Mouse (Mus musculus) liver, embryonic 16.5 days (tissue): Measurements from ENCODE around the gene Gm37240. TPM values are rescaled to one million over a fixed set of nuclear protein-coding genes. Genes with fewer than 3 reads are reported as not detected.

ENCODE experiments used
- ATAC-seq: fragments of 200-750 bp; cut with Nextera tagmentation; 2 replicates; pipeline ENCODE4 v1.8.0; 2017; ENCODE audit warnings: low read depth, mild to moderate bottlenecking, moderate number of reproducible peaks, moderate library complexity
- H3K27ac ChIP-seq: fragments of 300-500 bp; sonication (generic); 2 replicates; pipeline ENCODE4 v1.5.1; 2014; ENCODE audit warnings: mild to moderate bottlenecking, low read length
- H3K27me3 ChIP-seq: fragments of 300-500 bp; sonication (generic); 2 replicates; pipeline ENCODE4 v1.6.1; 2014; ENCODE audit warnings: low read depth, low read length, mixed read lengths; ENCODE audit not compliant: control insufficient read depth, insufficient read depth
- H3K36me3 ChIP-seq: fragments of 300-500 bp; sonication (generic); 2 replicates; pipeline ENCODE4 v1.6.1; 2014; ENCODE audit warnings: mild to moderate bottlenecking; ENCODE audit not compliant: control insufficient read depth, insufficient read depth
- H3K4me1 ChIP-seq: fragments of 300-500 bp; sonication (generic); 2 replicates; pipeline ENCODE4 v1.6.1; 2014; ENCODE audit warnings: low read depth, low read length, mixed read lengths; ENCODE audit not compliant: control insufficient read depth
- H3K4me2 ChIP-seq: fragments of 300-500 bp; sonication (generic); 2 replicates; pipeline ENCODE4 v1.6.1; 2014; ENCODE audit warnings: low read depth, low read length, mixed read lengths
- H3K4me3 ChIP-seq: fragments of 300-500 bp; sonication (generic); 2 replicates; pipeline ENCODE4 v1.5.1; 2014; ENCODE audit warnings: low read depth, mild to moderate bottlenecking, low read length
- H3K9ac ChIP-seq: fragments of 300-500 bp; sonication (generic); 2 replicates; pipeline ENCODE4 v1.6.1; 2014; ENCODE audit warnings: low read depth, low read length
- H3K9me3 ChIP-seq: fragments of 300-500 bp; sonication (generic); replicated peaks from 2 replicates; pipeline ENCODE4 v1.6.1; 2016; ENCODE audit warnings: low read length; ENCODE audit not compliant: control insufficient read depth
- WGBS: fragments of 180-500 bp; shearing (Covaris S2); extraction: QIAGEN DNeasy Blood & Tissue Kit; methylation state at CpG from one replicate; pipeline ENCODE4 v1.1.7; 2014; ENCODE audit not compliant: insufficient replicate concordance; 5-methylcytosine and 5-hydroxymethylcytosine counted together
- polyA plus RNA-seq: library from polyadenylated mRNA; unstranded; fragments of >200 nt; fragmentation: Nextera tagmentation; extraction: Ambion mirVana; gene quantifications from 2 replicates; pipeline ENCODE4 v1.2.1, GENCODE M21; 2015

Gene Gm37240
- polyA plus RNA-seq, 1 experiment from 2014 or later = 0.65 TPM

DNA sequence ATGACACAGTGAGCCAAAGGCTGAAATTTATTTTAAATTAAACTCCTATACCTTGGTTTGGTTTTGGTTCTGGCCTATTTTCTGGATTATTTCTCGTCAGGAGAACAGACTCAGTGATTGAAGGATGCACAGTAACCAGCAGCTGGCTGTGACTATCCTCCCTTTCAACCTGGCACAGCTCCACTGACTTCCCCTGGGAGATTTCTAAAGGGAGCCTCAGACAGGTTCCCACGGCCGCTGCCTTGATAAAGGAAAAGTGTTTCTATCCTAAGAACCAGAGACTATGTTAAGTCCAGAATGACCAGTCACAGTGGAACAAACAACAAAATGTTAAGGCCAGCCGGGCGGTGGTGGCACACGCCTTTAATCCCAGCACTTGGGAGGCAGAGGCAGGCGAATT is 106.4 kb downstream of the Gm37240 start:
- Histone ChIP-seq H3K36me3 (no peaks in the 10 kb centered on the region), H3K27ac (no peak overlapping the region), H3K4me1 (no peaks in the 10 kb centered on the region), H3K27me3 (no peaks in the 10 kb centered on the region), H3K9me3 (no peaks in the 10 kb centered on the region), H3K9ac (no peak overlapping the region), H3K4me2 (no peak overlapping the region), H3K4me3 (no peak overlapping the region)
- WGBS = 74% methylated on average over 7 of the region's 7 CpGs
- no peak for ATAC-seq

DNA sequence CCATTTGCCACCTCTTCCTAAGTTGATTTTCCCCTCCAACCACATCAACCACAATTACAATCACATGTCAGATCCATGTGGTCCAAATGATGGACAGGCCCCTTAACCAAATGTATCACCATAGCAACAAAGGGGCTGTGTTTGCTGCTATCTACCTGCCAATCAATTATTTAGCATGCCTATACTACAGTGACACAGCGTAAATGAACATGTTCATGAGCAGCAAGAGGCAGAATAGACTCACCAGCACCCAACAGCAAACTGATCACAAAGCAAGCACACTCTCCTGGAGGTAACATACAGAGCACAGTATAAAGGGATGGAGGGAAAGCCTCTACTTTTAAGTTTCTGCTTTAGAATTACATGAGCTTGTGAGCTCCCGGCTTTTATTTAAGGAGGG is 107.0 kb downstream of the Gm37240 start:
- Histone ChIP-seq H3K4me2 (no peak overlapping the region), H3K9me3 (no peaks in the 10 kb centered on the region), H3K36me3 (no peaks in the 10 kb centered on the region), H3K4me1 (no peaks in the 10 kb centered on the region), H3K4me3 (no peak overlapping the region), H3K9ac (no peak overlapping the region), H3K27ac (no peak overlapping the region), H3K27me3 (no peaks in the 10 kb centered on the region)
- WGBS = 67% methylated on average over 2 of the region's 2 CpGs
- ATAC-seq = no peak

GRCm38 (mm10) chr3:85777841-85778240 is 109.5 kb downstream of the Gm37240 start:
- H3K27me3 ChIP-seq = no peaks in the 10 kb centered on the region
- H3K9ac ChIP-seq = no peak overlapping the region
- no peak overlapping the region for H3K27ac ChIP-seq
- ATAC-seq = no peak
- H3K4me1 ChIP-seq = no peaks in the 10 kb centered on the region
- no peaks in the 10 kb centered on the region for H3K36me3 ChIP-seq
- H3K9me3 ChIP-seq = no peaks in the 10 kb centered on the region
- WGBS = 53% methylated on average over 2 of the region's 2 CpGs
- H3K4me2 ChIP-seq = no peak overlapping the region
- no peak overlapping the region for H3K4me3 ChIP-seq

GRCm38 (mm10) chr3:85777356-85777755 is 110.0 kb downstream of the Gm37240 start:
- Histone ChIP-seq H3K4me3 (no peak overlapping the region), H3K27me3 (no peaks in the 10 kb centered on the region), H3K4me2 (no peak overlapping the region), H3K4me1 (no peaks in the 10 kb centered on the region), H3K9ac (no peak overlapping the region), H3K9me3 (no peaks in the 10 kb centered on the region), H3K27ac (no peak overlapping the region), H3K36me3 (no peaks in the 10 kb centered on the region)
- no peak for ATAC-seq
- 75% methylated on average over 4 of the region's 4 CpGs for WGBS

GRCm38 (mm10) chr3:85776707-85777106 is 110.6 kb downstream of the Gm37240 start:
- H3K27ac ChIP-seq = no peak overlapping the region
- ATAC-seq = no peak
- no peak overlapping the region for H3K4me3 ChIP-seq
- no peaks in the 10 kb centered on the region for H3K9me3 ChIP-seq
- no peaks in the 10 kb centered on the region for H3K4me1 ChIP-seq
- H3K36me3 ChIP-seq = no peaks in the 10 kb centered on the region
- H3K4me2 ChIP-seq = no peak overlapping the region
- no peak overlapping the region for H3K9ac ChIP-seq
- WGBS = 72% methylated on average over 10 of the region's 10 CpGs
- no peaks in the 10 kb centered on the region for H3K27me3 ChIP-seq

DNA sequence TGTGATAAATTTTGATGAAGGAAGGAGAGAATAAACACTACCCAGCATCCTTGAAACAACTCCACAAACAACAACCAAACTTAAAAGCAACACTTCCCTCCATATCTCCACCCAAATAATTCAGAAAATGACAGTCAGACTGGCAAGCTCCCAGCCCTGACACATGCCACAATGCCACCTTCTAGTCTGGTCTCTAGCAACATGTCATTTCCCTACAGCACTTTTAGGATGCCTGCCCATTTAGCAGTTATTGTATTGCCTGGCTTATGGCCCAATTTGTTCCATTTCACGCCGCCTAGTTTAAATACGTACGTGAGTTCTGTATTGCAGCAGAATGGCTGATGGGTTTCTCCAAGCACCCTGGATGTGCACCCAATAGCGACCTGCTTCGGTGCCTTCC is 111.2 kb downstream of the Gm37240 start:
- no peak overlapping the region for H3K9ac ChIP-seq
- no peak overlapping the region for H3K27ac ChIP-seq
- H3K4me3 ChIP-seq = no peak overlapping the region
- H3K9me3 ChIP-seq = no peaks in the 10 kb centered on the region
- H3K36me3 ChIP-seq = no peaks in the 10 kb centered on the region
- WGBS = 68% methylated on average over 6 of the region's 6 CpGs
- no peak for ATAC-seq
- no peaks in the 10 kb centered on the region for H3K4me1 ChIP-seq
- no peaks in the 10 kb centered on the region for H3K27me3 ChIP-seq
- no peak overlapping the region for H3K4me2 ChIP-seq

DNA sequence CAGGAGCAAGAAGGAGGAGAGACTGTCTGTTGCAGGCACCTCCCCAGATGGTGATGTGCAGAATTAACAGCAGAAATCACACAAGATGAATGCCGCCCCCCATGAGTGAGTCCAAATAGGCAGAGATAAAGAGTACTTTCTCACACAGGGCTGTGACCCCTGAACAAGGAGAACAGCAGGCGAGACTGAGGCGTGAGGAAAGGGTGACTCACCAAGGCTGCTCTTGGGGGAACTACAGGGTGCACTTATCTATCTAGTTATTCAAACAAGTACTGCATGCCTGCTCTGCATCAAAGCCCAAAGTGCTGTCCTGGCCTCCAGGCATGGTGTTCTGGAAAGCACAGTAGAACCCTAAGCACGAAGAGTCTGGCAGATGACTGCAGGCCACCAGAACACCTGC is 113.4 kb downstream of the Gm37240 start:
- H3K36me3 ChIP-seq = no peaks in the 10 kb centered on the region
- H3K27me3 ChIP-seq = no peaks in the 10 kb centered on the region
- H3K9me3 ChIP-seq = no peaks in the 10 kb centered on the region
- no peak overlapping the region for H3K9ac ChIP-seq
- no peaks in the 10 kb centered on the region for H3K4me1 ChIP-seq
- no peak for ATAC-seq
- WGBS = 53% methylated on average over 4 of the region's 4 CpGs
- no peak overlapping the region for H3K4me3 ChIP-seq
- no peak overlapping the region for H3K4me2 ChIP-seq
- no peak overlapping the region for H3K27ac ChIP-seq

- Histone ChIP-seq H3K27me3 (no peaks in the 10 kb centered on the region), H3K4me2 (no peak overlapping the region), H3K9me3 (no peaks in the 10 kb centered on the region), H3K36me3 (no peaks in the 10 kb centered on the region), H3K9ac (no peak overlapping the region), H3K4me1 (no peaks in the 10 kb centered on the region), H3K27ac (no peak overlapping the region), H3K4me3 (no peak overlapping the region)
- no peak for ATAC-seq
- 38% methylated on average over 3 of the region's 3 CpGs for WGBS
Measured at GRCm38 (mm10) chr3:85773425-85773824, 113.9 kb downstream of the Gm37240 start.

DNA sequence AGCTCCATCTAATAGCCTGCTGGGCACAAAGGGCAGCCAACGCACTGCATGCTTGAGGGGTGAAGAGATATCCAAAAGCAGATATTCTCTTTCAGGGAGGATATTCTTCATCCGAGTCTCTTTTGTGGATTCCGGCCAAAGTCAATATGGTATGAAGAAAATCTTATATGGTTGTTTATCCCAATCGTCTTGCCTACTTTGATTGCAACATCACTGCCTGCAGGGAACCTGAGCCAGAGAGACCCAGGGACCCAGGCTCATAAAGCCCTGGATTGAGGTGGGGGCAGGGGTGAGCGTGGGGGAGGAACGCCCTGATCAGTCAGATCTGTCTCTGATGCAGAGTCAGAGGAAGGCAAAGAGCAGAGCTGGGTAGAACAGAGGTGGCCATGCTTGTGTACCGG is 122.4 kb downstream of the Gm37240 start:
- Histone ChIP-seq H3K4me1 (no peaks in the 10 kb centered on the region), H3K4me3 (no peak overlapping the region), H3K9ac (no peak overlapping the region), H3K4me2 (no peak overlapping the region), H3K27ac (no peak overlapping the region), H3K27me3 (no peaks in the 10 kb centered on the region), H3K9me3 (no peaks in the 10 kb centered on the region), H3K36me3 (no peaks in the 10 kb centered on the region)
- no peak for ATAC-seq
- 59% methylated on average over 7 of the region's 7 CpGs for WGBS
